Comparison of ENCODE assay signal across 8 mouse cellular contexts in genomic region chr6:53880530-53881234, GRCm38 (mm10).
A peak's percentile ranks its signal among the peaks of the same experiment; 100 is the strongest.
DNase-seq lines count a peak whose midpoint lies in the region; ATAC-seq and TF ChIP-seq lines count a peak whose summit lies in the region.

No protein-coding gene starts in this region.

- H3K4me3 ChIP-seq in layer of hippocampus, adult 2 months: peak overlapping the region; percentile 19; the same call in 1 of the 2 replicates
- peak overlapping the region; percentile 46 for H3K4me3 ChIP-seq in hindbrain, embryonic 10.5 days
- no peak overlapping the region for H3K4me3 ChIP-seq in liver, embryonic 12.5 days

- no peaks in the 10 kb centered on the region for H3K36me3 ChIP-seq in hindbrain, embryonic 10.5 days
- H3K36me3 ChIP-seq in liver, embryonic 12.5 days: no peaks in the 10 kb centered on the region

- peaks cover 11% of the 10 kb centered on the region; the same call in 1 of the 2 replicates for H3K27me3 ChIP-seq in hindbrain, embryonic 10.5 days (ENCODE audit: insufficient read depth, poor library complexity, severe bottlenecking)
- H3K27me3 ChIP-seq in liver, embryonic 12.5 days (replicated peaks): no peaks in the 10 kb centered on the region; the same call in 1 of the 2 replicates

- ATAC-seq in liver, embryonic 12.5 days: no peak

- 16% methylated on average over 14 of the region's 14 CpGs for WGBS in hindbrain, embryonic 10.5 days
- 26% methylated on average over 14 of the region's 14 CpGs for WGBS in liver, embryonic 12.5 days (ENCODE audit: insufficient replicate concordance)

- H3K4me1 ChIP-seq in hindbrain, embryonic 10.5 days (replicated peaks): peaks cover 35% of the 10 kb centered on the region
- no peaks in the 10 kb centered on the region for H3K4me1 ChIP-seq in liver, embryonic 12.5 days

- H3K4me2 ChIP-seq in liver, embryonic 12.5 days: peak overlapping the region; percentile 24

- TF ChIP-seq CTCF in layer of hippocampus, adult 2 months (conservative IDR thresholded peaks at IDR 0.05): no peak

- DNase-seq in layer of hippocampus, adult 2 months (ENCODE audit: low spot score in 2 of 2): no peak
- DNase-seq in layer of hippocampus, postnatal 25 days (ENCODE audit: extremely low spot score in 1 of 2, low spot score in 1 of 2): no peak
- peak; percentile 46 to 57 for DNase-seq in cerebellum, postnatal 14 days
- peak; percentile 31 for DNase-seq in hindbrain, embryonic 10.5 days (ENCODE audit: low spot score)
- DNase-seq in retina, postnatal 1 day: peak; percentile 86
- DNase-seq in layer of hippocampus, adult 9-11 months: no peak
- DNase-seq in spleen, postnatal 14 days (ENCODE audit: low spot score in 2 of 2): no peak

- H3K9ac ChIP-seq in liver, embryonic 12.5 days: no peak overlapping the region

- no peaks in the 10 kb centered on the region for H3K9me3 ChIP-seq in hindbrain, embryonic 10.5 days
- no peaks in the 10 kb centered on the region for H3K9me3 ChIP-seq in liver, embryonic 12.5 days (replicated peaks)

- peak overlapping the region; percentile 86 for H3K27ac ChIP-seq in layer of hippocampus, adult 2 months
- H3K27ac ChIP-seq in hindbrain, embryonic 10.5 days: peak overlapping the region; percentile 86
- H3K27ac ChIP-seq in liver, embryonic 12.5 days: no peak overlapping the region

Comparison
In these comparisons a context has a peak if more than half of its experiments do, and no peak if none do; other contexts are left out.
1. DNase-seq: peak in cerebellum, postnatal 14 days (2 of 2), hindbrain, embryonic 10.5 days (single experiment) and retina, postnatal 1 day (single experiment); none in layer of hippocampus, adult 2 months (0 of 2), layer of hippocampus, postnatal 25 days (0 of 2), layer of hippocampus, adult 9-11 months (single experiment) and spleen, postnatal 14 days (0 of 2).